Mouse (Mus musculus): Measurements from ENCODE around the gene Adam23.

Gene Adam23

GRCm38 (mm10) chr1:63478946-63479345, 33.3 kb downstream of the Adam23 start:
- peak in 1 of 2 experiments; percentile 46 for DNase-seq (ENCODE audit: low spot score in 2 of 2)

DNA sequence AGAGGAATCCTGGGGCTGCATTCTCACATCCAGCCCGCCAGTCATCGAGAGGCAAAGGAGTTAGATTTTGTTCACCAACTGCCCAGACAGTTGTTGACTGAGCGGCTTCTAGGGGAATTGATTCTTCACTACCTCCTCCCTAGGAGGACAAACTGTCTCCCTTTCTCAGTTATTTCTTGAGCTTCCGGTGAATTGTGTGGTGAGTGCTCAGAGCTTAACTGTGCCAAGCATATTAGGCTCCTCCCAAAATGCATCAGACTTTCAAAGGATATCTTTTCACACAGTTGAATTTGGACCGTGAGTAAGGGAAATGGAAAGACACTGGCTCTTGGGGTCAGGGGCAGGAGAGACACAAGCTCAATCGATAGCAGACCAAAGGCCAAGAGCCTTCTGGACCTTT, 39.0 kb downstream of the Adam23 start:
- DNase-seq (ENCODE audit: low spot score in 2 of 2) = no peak

- DNase-seq (ENCODE audit: low spot score in 2 of 2) = no peak
Observed at GRCm38 (mm10) chr1:63486646-63487045, 41.0 kb downstream of the Adam23 start.

DNA sequence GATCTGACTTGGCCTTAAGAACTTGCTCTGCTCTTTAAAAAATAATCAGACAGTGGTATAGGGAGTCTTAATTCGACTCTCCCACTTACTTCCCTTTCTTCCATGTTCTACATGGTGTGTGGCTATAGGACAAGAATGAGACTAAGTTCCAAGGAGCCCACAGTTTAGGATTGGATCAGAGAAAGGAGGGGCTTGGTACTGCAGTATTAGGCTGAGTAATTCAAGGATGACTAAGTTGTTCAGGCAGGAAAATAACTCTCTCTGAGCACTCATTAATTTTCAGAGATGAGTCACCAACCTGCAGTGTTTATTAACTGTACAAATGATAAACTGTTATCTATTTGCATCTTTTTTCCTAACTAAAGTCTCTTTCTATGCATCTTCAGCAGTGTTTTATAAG, 45.3 kb downstream of the Adam23 start:
- no peak for DNase-seq (ENCODE audit: low spot score in 2 of 2)

GRCm38 (mm10) chr1:63493325-63493724, 47.6 kb downstream of the Adam23 start:
- DNase-seq (ENCODE audit: low spot score in 2 of 2) = no peak

DNA sequence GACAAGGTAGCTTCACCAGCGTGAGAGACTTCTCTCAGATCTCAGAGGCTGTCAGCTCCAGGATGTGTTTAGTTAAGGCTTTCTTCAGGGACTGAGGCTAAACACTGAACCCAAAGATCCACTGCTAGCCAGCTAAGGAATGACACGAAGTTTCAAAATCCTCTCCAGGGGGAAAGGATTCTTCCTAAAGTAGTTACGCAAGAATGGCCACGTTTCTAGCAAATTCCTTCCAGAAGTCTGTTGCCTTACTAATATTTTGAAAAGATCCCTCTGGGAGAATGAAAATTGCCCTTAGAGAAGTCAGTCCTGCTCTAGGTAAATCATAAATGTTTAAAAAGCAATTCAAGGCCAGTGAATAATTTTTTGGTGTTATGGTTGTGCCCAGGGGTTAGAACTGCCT, 61.7 kb downstream of the Adam23 start:
- DNase-seq (ENCODE audit: low spot score in 2 of 2) = no peak

GRCm38 (mm10) chr1:63508801-63509200, 63.1 kb downstream of the Adam23 start:
- no peak for DNase-seq (ENCODE audit: low spot score in 2 of 2)

DNA sequence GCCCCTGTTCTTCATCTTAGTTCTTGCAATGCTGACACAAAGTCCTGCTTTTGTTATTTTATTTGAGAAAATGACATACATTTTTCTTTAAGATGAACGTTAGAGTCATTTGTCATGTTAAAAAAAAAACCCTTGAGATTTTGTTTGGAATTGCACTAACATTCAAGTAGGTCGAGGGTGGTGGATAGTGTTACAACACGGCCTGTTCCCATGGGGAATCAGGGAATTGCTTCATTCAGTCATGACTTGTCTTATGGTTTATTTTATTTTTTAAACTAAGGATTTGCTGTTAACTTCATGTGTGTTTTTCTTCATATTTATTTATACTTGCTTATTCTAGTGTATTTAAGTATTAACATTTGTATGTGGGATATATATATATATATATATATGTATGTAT, 65.7 kb downstream of the Adam23 start:
- DNase-seq (ENCODE audit: low spot score in 2 of 2) = no peak

GRCm38 (mm10) chr1:63517800-63518199, 72.1 kb downstream of the Adam23 start:
- DNase-seq (ENCODE audit: low spot score in 2 of 2) = no peak

GRCm38 (mm10) chr1:63518814-63519213, 73.1 kb downstream of the Adam23 start:
- no peak for DNase-seq (ENCODE audit: low spot score in 2 of 2)

DNA sequence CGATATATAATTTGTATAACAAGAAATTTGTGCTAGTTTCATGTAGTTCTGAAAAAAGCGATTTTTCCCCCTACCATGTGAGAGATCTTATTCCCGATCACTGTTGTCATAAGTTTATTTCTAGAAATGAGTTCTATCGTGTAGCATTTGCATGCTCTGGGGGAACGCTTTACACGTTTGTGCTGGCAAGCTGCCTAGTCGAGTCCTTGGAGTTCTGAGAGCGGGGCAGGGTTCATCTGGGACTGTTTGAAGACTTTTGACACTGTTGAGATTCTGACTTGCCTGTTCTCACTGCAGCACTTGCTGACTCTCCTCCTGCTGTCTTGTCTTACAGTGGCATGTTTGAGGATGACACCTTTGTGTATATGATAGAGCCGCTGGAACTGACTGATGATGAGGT, 84.2 kb downstream of the Adam23 start:
- DNase-seq (ENCODE audit: low spot score in 2 of 2) = no peak

DNA sequence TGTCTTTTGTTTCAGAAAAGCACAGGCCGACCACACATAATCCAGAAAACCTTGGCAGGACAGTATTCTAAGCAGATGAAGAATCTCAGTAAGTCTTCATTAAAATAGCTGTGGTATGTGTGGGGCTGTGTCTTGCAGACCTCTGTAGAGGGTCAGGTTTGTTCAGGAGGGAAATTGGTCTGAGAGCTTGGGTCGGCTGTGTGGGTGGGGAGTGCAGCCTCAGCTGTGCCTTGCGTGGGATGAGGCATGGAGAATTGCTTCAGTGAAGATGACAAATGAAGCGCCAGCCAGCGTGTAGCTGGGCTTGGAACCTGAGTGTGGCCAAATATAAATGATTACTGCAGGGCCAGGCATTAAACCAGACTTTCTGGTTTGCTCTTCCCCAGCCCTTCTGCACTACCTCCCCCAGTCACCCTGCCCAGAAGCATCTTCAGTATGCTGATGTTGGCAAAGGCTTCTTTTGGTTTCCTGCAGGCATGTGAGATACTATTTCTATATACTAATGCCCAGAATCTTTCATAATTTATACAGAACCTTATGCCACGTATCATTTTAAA, 88.7 kb downstream of the Adam23 start:
- DNase-seq (ENCODE audit: low spot score in 2 of 2) = no peak

GRCm38 (mm10) chr1:63539884-63540613, 94.4 kb downstream of the Adam23 start:
- no peak for DNase-seq (ENCODE audit: low spot score in 2 of 2)

DNA sequence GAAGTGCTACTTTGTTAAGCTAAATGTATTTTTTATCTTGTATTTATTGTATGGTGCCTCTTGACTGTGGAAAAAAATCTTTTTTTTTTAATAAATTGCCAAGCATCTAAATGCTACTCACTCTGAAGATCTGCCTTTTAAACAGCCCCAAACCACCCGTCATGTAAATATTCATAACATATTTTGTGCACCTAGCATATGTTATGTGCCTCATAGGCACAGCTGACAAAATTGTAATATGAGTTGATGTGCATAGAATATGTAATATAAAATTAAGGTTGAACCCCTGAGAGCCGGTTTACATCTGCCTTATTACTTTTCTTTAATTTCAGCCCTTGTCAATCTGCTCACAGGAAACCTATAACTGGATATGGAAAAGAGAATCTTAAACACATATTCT, 98.4 kb downstream of the Adam23 start:
- no peak for DNase-seq (ENCODE audit: low spot score in 2 of 2)

DNA sequence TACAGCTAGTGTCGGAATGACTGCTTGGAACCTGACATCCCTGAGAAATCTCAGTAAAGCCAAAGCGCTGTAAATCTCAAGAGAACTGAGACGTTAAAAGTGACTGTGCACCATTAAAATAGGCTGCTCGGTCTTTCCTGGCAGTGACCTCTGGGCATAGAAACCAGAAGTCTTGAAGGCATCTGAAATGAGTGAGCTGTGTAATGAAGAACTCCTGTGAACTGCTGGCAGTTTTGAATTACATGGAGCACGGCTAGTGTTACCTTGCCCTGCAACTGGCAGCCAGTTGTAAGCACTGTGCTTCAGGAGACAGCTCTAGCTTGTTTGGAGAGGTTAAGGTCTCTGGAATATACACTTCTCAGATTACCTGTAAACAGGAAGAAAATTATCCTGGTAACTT, 107.3 kb downstream of the Adam23 start:
- DNase-seq (ENCODE audit: low spot score in 2 of 2) = no peak

DNA sequence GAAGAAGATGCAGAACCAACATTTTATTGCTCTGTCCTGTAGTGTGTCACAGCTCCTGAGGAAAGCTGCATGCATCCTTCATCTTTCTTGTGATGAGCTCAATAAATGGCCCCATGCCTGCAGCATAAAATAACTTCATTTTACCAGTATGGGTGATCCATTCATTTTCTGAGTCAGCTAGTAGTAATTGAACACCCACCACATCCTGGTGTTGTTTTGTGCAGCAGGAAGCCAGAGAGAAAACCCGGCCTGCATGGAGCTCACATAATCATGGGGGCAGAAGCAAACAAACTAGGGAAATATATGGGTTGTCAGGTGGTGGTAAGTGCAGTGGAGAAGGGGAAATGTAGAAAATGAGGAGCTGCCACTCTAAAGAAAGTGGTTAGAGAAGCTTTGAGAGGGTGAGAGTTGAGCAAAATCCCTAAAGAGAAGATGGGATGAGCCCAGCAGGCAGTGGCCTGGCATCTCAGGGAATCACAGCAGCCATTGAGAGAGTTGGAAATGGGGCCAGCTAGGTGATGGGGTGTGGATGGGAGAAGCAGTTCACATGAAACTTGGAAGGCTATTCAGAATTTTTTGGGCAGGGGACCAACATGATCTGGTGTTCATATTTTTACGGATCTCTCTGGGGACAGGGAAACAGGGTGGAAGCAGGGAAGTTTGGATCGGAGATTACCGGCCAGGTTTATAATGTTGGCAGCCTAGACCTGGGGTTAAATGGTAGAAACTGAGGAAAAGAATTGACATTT, 116.3 kb downstream of the Adam23 start:
- DNase-seq (ENCODE audit: low spot score in 2 of 2) = no peak

DNA sequence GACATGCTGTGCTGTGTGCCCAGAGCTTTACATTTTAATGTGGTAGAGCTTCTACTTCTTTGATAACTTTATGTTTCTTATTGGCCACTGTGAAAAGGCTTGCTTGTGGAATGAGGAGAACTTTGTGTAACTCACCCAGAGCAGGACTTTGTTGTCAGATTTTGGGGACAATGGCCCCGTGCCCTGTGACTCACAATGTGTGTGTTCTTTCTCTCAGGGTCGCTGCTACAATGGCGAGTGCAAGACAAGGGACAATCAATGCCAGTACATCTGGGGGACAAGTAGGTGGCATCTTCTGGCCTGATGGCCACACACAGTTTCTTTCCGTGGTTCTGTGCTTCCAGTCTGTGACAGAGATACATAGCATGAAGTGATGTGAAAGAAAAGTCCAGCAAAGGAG, 118.2 kb downstream of the Adam23 start:
- no peak for DNase-seq (ENCODE audit: low spot score in 2 of 2)

- no peak for DNase-seq (ENCODE audit: low spot score in 2 of 2)
Observed at GRCm38 (mm10) chr1:63566501-63566900, 120.8 kb downstream of the Adam23 start.

DNA sequence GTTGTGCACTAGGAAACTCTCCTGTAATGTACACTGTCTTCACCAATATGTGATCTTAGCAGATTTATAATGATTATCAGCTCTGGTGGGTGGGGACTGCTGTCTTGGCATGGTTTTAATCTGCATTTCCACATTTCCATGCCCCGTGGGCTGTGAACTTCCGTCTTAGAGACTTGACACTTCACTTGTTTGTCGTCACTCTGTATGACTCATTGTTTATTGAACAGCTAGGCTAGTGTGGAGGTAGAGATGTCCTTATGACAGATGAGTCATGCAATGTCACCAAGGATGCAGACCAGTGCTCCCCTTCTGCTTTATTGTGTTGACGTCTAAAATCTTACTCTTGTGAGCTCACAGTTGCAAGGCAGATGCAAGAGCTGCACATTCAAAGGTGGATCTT, 121.3 kb downstream of the Adam23 start:
- DNase-seq (ENCODE audit: low spot score in 2 of 2) = no peak

- no peak for DNase-seq (ENCODE audit: low spot score in 2 of 2)
Observed at GRCm38 (mm10) chr1:63572229-63572628, 126.5 kb downstream of the Adam23 start.

DNA sequence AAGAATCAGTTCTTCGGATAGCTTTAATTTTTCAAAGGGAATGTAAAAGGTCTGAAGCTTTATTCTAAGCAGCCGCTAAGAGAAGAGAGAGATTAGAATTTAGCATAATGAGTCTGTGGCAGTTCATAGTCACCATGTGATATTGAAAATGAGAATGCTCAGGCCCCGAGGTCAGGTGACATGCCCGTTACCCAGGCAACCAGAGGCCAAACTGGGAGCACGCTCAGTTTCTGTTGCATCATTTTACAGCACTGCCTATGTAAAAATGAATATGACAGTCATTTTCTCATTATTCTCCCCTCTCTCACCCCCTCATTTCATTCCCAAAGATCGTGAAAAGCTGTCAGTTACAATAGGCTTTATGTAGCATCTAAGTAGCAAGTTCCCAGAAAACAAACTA, 127.7 kb downstream of the Adam23 start:
- DNase-seq (ENCODE audit: low spot score in 2 of 2) = no peak

GRCm38 (mm10) chr1:63573864-63574611, 128.3 kb downstream of the Adam23 start:
- peak in 1 of 2 experiments; percentile 23 for DNase-seq (ENCODE audit: low spot score in 2 of 2)

Data from right cerebral cortex, postnatal 36 days (tissue).